In genomic region chr14:20708239-20708638, GRCm38 (mm10) we compare ENCODE assay signal across 8 mouse cellular contexts. TPM values are rescaled to one million over a fixed set of nuclear protein-coding genes. Genes with fewer than 3 reads are reported as not detected.
A peak's percentile ranks its signal among the peaks of the same experiment; 100 is the strongest.
DNase-seq lines count a peak whose midpoint lies in the region; ATAC-seq lines count a peak whose summit lies in the region.

No protein-coding gene starts in this region.

- H3K9ac ChIP-seq in lung, embryonic 16.5 days (ENCODE audit: low read length): peak overlapping the region; percentile 98
- peak overlapping the region; percentile 97 for H3K9ac ChIP-seq in intestine, embryonic 16.5 days (ENCODE audit: low read depth, low read length)
- H3K9ac ChIP-seq in neural tube, embryonic 15.5 days (replicated peaks): peak overlapping the region; percentile 100

- ATAC-seq in lung, embryonic 16.5 days (ENCODE audit: low read depth): no peak
- ATAC-seq in common myeloid progenitor, adult 5-6 weeks (replicated peaks; ENCODE audit: low read depth, poor library complexity, severe bottlenecking): peak; percentile 29; the same call in 1 of the 2 replicates
- no peak for ATAC-seq in intestine, embryonic 16.5 days
- no peak for ATAC-seq in neural tube, embryonic 15.5 days (ENCODE audit: low FRiP score)

- peak overlapping the region; percentile 90 for H3K27ac ChIP-seq in lung, embryonic 16.5 days (ENCODE audit: low read length)
- peak overlapping the region; percentile 17; the same call in 1 of the 2 replicates for H3K27ac ChIP-seq in intestine, embryonic 16.5 days (ENCODE audit: low read length)
- peak overlapping the region; percentile 96 for H3K27ac ChIP-seq in neural tube, embryonic 15.5 days (replicated peaks)

- WGBS in lung, embryonic 16.5 days: 3% methylated on average over 10 of the region's 10 CpGs
- 5% methylated on average over 10 of the region's 10 CpGs for WGBS in intestine, embryonic 16.5 days
- whole genome bisulfite sequencing in neural tube, embryonic 15.5 days: 8% methylated on average over 10 of the region's 10 CpGs

- peak overlapping the region; percentile 99 for H3K4me3 ChIP-seq in lung, embryonic 16.5 days (ENCODE audit: low read length)
- peak overlapping the region; percentile 98 for H3K4me3 ChIP-seq in intestine, embryonic 16.5 days (ENCODE audit: low read length)
- peak overlapping the region; percentile 100 for H3K4me3 ChIP-seq in neural tube, embryonic 15.5 days (replicated peaks)

- peak overlapping the region; percentile 73 for H3K4me2 ChIP-seq in lung, embryonic 16.5 days (ENCODE audit: low read depth, low read length)
- peak overlapping the region; percentile 72 for H3K4me2 ChIP-seq in intestine, embryonic 16.5 days (ENCODE audit: low read depth, low read length)
- H3K4me2 ChIP-seq in neural tube, embryonic 15.5 days: peak overlapping the region; percentile 80

- no peaks in the 10 kb centered on the region for H3K27me3 ChIP-seq in lung, embryonic 16.5 days (ENCODE audit: control insufficient read depth, insufficient read depth, low read depth, low read length)
- no peaks in the 10 kb centered on the region for H3K27me3 ChIP-seq in intestine, embryonic 16.5 days (replicated peaks; ENCODE audit: control insufficient read depth, insufficient read depth, low read length)
- H3K27me3 ChIP-seq in neural tube, embryonic 15.5 days (replicated peaks): no peaks in the 10 kb centered on the region

- DNase-seq in lung, postnatal 25 days (ENCODE audit: low spot score): no peak
- DNase-seq in right cerebral cortex, adult 2 months (ENCODE audit: low spot score in 2 of 2): no peak
- no peak for DNase-seq in right cerebral cortex, postnatal 14 days
- DNase-seq in layer of hippocampus, adult 9-10 months (ENCODE audit: low spot score): no peak

- H3K9me3 ChIP-seq in lung, embryonic 16.5 days (ENCODE audit: control insufficient read depth, low read length): no peaks in the 10 kb centered on the region
- H3K9me3 ChIP-seq in intestine, embryonic 16.5 days (ENCODE audit: control insufficient read depth, low read length): no peaks in the 10 kb centered on the region
- no peaks in the 10 kb centered on the region for H3K9me3 ChIP-seq in neural tube, embryonic 15.5 days (replicated peaks)

- H3K4me1 ChIP-seq in lung, embryonic 16.5 days (replicated peaks; ENCODE audit: control insufficient read depth, insufficient read depth, low read length): peaks cover 19% of the 10 kb centered on the region
- peaks cover 13% of the 10 kb centered on the region for H3K4me1 ChIP-seq in intestine, embryonic 16.5 days (ENCODE audit: control insufficient read depth, insufficient read depth, low read length)
- H3K4me1 ChIP-seq in neural tube, embryonic 15.5 days: peaks cover 37% of the 10 kb centered on the region

- H3K36me3 ChIP-seq in lung, embryonic 16.5 days (ENCODE audit: control insufficient read depth, insufficient read depth, low read length): peaks cover 17% of the 10 kb centered on the region
- H3K36me3 ChIP-seq in intestine, embryonic 16.5 days (ENCODE audit: control insufficient read depth, insufficient read depth, low read length): peaks cover 15% of the 10 kb centered on the region
- H3K36me3 ChIP-seq in neural tube, embryonic 15.5 days: peaks cover 38% of the 10 kb centered on the region

RNA-seq across cellular contexts. Expression of gene Zswim8, which starts 0.9 kb away (rescaled TPM):
- polyA plus RNA-seq in lung, embryonic 16.5 days (2015; fragmentation: Nextera tagmentation; extraction: Ambion mirVana): 29.3 and 30.4 TPM in 2 replicates
- 7.9 and 17.6 TPM in 2 replicates for total RNA-seq in common myeloid progenitor, adult 5-6 weeks (2017)
- 21.8 and 23.3 TPM in 2 replicates for polyA plus RNA-seq in intestine, embryonic 16.5 days (2015; fragmentation: Nextera tagmentation; extraction: Ambion mirVana)
- polyA plus RNA-seq in neural tube, embryonic 15.5 days (2015; fragmentation: Nextera tagmentation; extraction: Ambion mirVana): 39.1 and 43.0 TPM in 2 replicates

RNA-seq across cellular contexts. Expression of gene Chchd1, which starts 5.4 kb away (rescaled TPM):
- 191 and 192 TPM in 2 replicates for polyA plus RNA-seq in lung, embryonic 16.5 days (2015; fragmentation: Nextera tagmentation; extraction: Ambion mirVana)
- total RNA-seq in common myeloid progenitor, adult 5-6 weeks (2017): 100 and 114 TPM in 2 replicates
- polyA plus RNA-seq in intestine, embryonic 16.5 days (2015; fragmentation: Nextera tagmentation; extraction: Ambion mirVana): 171 and 190 TPM in 2 replicates
- 173 and 194 TPM in 2 replicates for polyA plus RNA-seq in neural tube, embryonic 15.5 days (2015; fragmentation: Nextera tagmentation; extraction: Ambion mirVana)

RNA-seq across cellular contexts. Expression of gene Fut11, which starts 13.5 kb away (rescaled TPM):
- 29.4 and 30.7 TPM in 2 replicates for polyA plus RNA-seq in lung, embryonic 16.5 days (2015; fragmentation: Nextera tagmentation; extraction: Ambion mirVana)
- 6.2 and 9.5 TPM in 2 replicates for total RNA-seq in common myeloid progenitor, adult 5-6 weeks (2017)
- polyA plus RNA-seq in intestine, embryonic 16.5 days (2015; fragmentation: Nextera tagmentation; extraction: Ambion mirVana): 15.0 and 16.0 TPM in 2 replicates
- polyA plus RNA-seq in neural tube, embryonic 15.5 days (2015; fragmentation: Nextera tagmentation; extraction: Ambion mirVana): 30.0 and 31.5 TPM in 2 replicates

RNA-seq across cellular contexts. Expression of gene Ndst2, which starts 26.1 kb away (rescaled TPM):
- 26.6 and 29.9 TPM in 2 replicates for polyA plus RNA-seq in lung, embryonic 16.5 days (2015; fragmentation: Nextera tagmentation; extraction: Ambion mirVana)
- total RNA-seq in common myeloid progenitor, adult 5-6 weeks (2017): 11.6 and 13.4 TPM in 2 replicates
- 18.3 and 21.2 TPM in 2 replicates for polyA plus RNA-seq in intestine, embryonic 16.5 days (2015; fragmentation: Nextera tagmentation; extraction: Ambion mirVana)
- polyA plus RNA-seq in neural tube, embryonic 15.5 days (2015; fragmentation: Nextera tagmentation; extraction: Ambion mirVana): 17.1 and 19.3 TPM in 2 replicates

RNA-seq across cellular contexts. Expression of gene Sec24c, which starts 34.1 kb away (rescaled TPM):
- polyA plus RNA-seq in lung, embryonic 16.5 days (2015; fragmentation: Nextera tagmentation; extraction: Ambion mirVana): 93.3 and 95.6 TPM in 2 replicates
- 75.4 and 87.3 TPM in 2 replicates for total RNA-seq in common myeloid progenitor, adult 5-6 weeks (2017)
- polyA plus RNA-seq in intestine, embryonic 16.5 days (2015; fragmentation: Nextera tagmentation; extraction: Ambion mirVana): 92.7 and 106 TPM in 2 replicates
- 84.3 and 87.4 TPM in 2 replicates for polyA plus RNA-seq in neural tube, embryonic 15.5 days (2015; fragmentation: Nextera tagmentation; extraction: Ambion mirVana)

Comparison
In these comparisons a context has a peak if more than half of its experiments do, and no peak if none do; other contexts are left out.
1. H3K27ac ChIP-seq: peak in every context shown above with its lines; median percentile 96 in neural tube, embryonic 15.5 days; 90 in lung, embryonic 16.5 days; 17 in intestine, embryonic 16.5 days.